Mouse (Mus musculus) gastrocnemius, postnatal 4 days (tissue): ENCODE measurements at regions not wholly inside any gene's neighbourhood (a gene's known extent, or its start where the extent isn't known, plus 50 kb on each side); places are given as distances from the start of the nearest gene placed in this dataset.
A peak's percentile ranks its signal among the peaks of the same experiment; 100 is the strongest.
"Not testable (repeated sequence)": the region's sequence is repeated elsewhere in the genome, so short reads cannot be mapped to it uniquely, and the experiment has no call there.

Source experiments
- DNase-seq, 2 experiments: peaks; one replicate each; pipeline ENCODE4 v3.0.0; 2021 to 2022; ENCODE audit warnings: low spot score in 2 of 2, mixed read lengths in 2 of 2

DNA sequence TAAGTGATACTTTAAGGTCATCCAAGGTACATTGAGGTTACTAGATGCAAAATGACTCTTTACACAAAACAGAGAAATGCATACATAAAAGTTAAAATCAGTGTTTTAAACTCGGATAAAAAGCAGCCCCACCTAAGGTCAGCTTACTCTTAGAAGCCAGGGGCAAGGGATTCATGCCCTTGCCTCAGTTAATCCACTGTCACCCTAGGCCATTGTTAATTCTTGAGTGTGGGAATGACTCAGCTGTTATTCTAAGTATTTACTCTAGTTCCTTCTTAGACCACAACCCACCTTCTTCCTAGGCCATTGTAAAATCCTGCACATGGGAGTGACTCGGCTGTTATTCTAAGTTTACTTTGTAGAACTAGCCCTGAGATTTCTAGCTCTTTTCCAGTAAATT lies 64.1 kb upstream of the Ces1h start:
- DNase-seq: not testable (repeated sequence)

DNA sequence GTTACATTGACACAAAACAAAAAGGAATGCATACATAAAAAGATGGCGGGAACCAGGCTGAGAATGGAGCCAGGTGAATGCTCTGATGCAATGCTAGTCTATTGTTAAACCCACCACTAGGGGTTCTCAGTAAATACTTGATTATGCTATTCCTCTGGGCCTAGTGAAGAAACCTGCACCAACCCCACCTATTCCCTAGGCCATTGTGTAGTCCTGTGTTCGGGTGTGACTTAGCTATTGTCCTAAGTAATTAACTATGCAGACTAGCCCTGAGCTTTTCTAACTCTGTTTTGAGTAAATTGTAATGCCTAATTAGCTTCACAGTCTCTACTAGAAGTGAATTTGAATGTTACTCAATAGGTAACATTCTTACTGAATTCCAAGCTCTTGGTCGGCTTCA lies 62.4 kb upstream of the Ces1h start:
- DNase-seq: no peak

DNA sequence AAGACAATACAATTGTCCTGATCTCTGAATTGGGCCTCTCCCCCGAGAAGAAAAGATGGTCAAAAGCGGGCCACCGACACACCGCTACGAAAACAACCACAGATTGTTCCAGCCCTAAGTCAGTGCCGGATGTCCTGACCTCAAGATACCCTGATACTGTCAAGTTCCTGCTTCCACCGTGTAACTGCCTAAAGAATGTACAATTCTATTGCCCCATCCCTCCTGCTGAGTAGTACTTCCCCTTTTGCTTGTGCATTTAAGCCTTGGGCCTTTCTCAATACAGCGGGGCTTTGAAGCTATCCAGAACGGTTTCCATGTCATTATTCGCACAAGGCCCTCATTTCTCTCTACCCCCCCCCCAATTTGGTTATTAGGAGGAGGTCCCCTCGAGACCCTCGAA lies 57.1 kb upstream of the Ces1h start:
- not testable (repeated sequence) for DNase-seq

DNA sequence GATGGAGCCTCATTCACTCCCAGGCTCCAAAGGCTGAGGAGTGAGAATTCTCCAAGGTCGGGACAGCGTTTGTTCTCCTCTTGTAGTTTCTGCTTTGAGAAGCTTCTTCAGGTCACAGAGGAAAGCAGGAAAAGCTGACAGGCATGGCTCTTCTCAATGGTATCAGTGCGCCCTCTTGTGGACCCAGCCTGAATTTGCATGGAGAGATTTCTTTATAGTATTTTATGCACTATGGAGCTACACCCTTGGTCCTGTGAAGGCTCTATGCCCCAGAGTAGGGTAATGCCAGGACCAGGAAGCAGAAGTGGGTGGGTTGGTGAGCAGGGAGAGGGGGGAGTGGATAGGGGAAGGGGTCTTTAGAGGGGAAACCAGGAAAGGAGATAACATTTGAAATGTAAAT lies 51.1 kb upstream of the Ces1h start:
- peak; percentile 32 to 33 for DNase-seq
